Mouse (Mus musculus): Measurements from ENCODE around the gene Cox8b.

The Cox8b gene

DNA sequence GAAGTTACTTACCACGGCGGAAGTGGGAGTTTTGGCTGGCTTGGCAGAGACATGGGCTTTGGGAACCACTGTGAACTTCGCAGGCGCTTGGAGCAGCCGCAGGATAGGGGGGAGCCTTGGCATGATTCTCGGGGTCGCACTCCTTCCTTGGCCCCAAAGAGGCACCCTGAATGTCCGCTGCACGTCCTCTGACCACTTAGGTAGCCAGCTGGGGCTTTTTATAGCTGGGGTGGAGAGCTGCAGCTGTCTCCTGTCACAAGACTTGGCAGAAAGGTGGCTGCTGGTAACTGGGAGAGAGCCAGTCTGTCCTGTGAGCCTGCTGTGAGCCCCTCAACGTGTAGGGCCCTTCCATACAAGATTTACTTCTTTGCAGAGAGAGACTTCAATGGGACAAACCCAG, at the start of gene Cox8b:
TSS of gene Cox8b (minus strand) at position 227 of the 400 bp plus-strand sequence.
- DNase-seq (ENCODE audit: low read depth in 1 of 2, low spot score in 2 of 2), result no peak

DNA sequence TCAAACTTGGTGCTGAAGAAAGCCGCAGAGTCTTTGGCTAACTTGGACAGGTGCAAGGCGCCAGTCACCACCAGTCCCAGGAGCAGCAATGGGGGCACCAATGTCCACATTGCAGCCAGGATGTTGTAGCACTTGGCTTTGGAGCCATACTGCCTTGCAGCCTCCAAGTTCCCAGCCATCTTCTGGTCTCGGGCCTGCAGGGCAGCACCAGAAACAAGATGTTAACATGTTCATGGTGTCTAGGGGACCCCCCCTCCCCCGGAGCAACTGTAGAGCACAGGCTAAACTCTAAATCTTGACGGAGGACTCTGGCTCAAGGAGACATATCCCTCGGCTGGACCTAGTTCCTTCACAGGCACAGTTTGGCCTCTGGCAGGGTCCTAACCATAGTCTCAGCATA, 49.0 kb upstream of the Cox8b start:
- no peak for DNase-seq (ENCODE audit: low read depth in 1 of 2, low spot score in 2 of 2)

DNA sequence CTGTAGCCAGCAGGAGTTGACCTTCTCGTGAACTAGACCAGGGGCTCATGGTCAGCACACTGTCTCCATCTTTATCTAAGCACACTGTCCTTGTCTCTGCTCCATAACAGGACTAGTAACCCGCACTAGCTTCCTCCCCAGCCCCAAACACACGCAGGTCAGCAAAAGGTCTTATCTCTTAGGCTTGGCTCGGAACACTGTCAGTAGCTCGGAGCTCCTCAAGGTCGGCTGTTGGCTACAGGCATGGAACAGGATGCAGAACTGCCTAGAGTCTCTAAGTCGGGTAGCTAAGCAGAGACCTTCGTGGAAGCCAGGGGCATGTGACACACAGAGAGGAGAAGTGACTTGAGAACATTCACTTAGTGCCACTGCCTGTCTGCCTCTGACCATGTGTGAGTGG, 47.9 kb upstream of the Cox8b start:
- DNase-seq (ENCODE audit: low read depth in 1 of 2, low spot score in 2 of 2), result no peak

DNA sequence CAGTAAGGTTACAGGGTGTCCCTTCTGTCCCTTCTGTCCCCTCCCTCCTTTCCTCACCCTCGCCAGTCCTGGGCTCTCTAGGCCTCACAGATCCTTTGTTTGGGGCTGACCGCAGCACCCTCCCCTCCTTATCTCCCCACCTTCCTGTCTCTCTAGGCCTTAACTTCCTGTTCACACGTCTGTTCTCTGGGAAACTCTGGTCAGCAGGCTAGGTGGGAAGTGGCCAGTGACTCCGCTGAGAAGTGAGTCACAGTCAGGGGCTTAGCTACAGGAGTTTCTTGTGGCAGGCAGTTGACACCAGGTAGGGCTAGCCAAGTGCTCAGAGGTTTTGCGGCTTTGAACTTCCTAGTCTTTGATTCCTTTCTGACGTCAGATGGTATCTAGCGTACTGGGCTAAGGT, 46.7 kb upstream of the Cox8b start:
- no peak for DNase-seq (ENCODE audit: low read depth in 1 of 2, low spot score in 2 of 2)

DNA sequence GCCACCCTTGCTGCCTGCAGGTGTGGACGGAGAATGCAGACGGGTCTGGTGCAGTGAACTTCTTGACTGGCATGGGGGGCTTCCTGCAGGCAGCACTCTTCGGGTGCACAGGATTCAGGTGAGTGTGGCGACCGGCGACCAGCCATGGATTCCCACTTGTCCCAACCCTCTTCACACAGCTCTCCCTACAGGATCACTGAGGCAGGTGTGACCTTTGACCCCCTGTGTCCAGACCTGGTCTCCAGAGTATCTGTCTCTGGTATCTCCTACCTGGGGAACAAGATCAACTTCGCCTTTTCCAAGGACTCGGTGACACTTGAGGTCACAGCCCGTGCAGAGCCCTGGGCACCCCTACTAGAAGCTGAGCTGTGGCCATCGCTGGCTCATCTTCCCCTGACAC, 46.1 kb upstream of the Cox8b start:
- DNase-seq (ENCODE audit: low read depth in 1 of 2, low spot score in 2 of 2), result no peak

DNA sequence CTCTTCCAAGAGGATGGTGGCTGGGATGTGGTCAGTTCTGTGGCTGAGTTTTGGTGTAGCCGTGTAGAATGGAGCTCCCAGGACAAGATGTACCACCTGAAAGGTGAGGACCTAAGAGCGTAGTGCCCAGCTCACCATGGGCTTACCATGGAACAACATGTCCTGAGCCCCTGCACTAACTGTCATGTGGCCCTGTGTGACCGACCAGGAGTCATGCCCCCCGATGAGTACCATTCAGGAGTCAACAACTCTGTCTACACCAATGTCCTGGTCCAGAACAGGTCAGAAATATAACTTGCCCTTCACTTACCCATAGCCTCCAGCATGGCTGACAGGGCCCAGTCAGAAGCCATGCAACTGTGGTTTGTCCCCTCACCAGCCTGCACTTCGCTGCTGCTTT, 45.0 kb upstream of the Cox8b start:
- DNase-seq (ENCODE audit: low read depth in 1 of 2, low spot score in 2 of 2), result no peak

DNA sequence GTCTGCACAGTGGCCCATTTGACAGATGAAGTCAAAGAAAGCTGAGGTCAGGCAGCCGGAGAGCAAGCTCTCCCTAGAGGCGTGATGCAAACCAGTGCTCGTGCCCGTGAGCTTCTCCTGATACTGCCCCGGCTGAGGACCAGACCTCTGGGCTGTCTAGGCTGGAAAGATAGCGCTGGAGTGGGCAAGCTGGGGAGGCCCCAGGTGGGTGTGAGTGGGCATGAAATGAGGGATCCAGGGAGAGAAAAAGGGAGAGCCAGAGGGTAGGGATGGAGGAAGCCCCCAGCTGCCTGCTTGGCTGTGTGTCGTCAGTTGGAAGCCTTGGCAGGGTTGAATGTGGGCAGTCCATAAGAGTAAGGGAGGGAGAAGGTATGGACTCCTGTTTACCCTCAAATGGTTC, 44.0 kb upstream of the Cox8b start:
- DNase-seq (ENCODE audit: low read depth in 1 of 2, low spot score in 2 of 2), result no peak

DNA sequence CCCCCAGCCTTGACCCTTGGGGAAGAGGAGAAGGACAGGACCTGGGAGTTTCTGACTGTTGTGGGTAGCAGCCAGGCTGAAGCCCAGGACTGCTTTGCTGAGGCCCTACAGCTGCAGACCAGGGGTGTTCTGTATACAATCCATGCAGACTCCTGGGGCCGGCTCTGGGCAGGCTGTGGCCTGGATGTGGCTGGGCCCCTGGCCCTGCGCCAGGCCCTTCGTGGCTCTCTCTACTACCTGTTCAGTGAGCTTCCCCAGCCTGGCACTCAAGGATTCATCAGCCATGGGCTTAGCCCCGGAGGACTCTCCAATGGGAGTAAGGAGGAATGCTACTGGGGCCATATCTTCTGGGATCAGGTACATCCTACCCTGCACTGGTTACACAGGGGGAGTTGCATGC, 43.1 kb upstream of the Cox8b start:
- DNase-seq (ENCODE audit: low read depth in 1 of 2, low spot score in 2 of 2), result no peak

DNA sequence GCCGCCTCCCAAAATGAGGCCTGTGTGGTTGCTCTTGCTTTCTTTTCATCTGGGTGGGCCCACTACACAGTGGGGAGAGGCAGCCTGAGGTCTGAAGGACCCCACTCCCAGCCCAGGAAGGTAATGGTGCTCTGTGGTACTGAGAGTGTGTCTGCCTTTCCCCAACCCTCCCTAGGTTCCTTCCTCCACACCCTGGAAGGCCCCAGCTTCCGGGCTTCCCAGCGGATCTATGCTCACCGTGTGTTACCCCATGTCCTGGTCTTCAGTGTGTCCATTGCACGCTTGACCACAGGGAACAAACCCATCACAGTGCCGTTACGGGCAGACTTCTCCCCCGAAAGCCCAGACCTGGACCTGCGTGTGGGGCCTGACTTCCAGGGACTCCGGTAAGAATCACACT, 42.6 kb upstream of the Cox8b start:
- DNase-seq (ENCODE audit: low read depth in 1 of 2, low spot score in 2 of 2), result no peak

DNA sequence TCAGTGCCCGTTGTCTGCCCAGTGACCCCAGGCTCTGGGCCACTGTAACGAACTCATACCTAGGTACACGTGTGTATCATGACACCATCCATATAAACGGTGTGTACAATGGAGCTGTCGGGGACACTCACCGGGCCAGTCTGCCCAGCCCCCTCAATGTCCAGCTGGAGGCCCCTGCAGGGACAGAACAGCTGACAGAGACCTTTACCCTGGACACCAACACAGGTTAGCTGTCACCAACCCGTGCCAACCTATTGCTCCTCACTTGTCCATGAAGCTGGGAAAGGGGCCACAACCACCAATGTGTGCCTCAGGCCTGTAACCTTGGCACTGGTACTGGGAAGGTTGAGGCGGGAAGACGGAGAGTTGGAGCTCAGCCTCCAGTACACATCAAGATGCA, 42.1 kb upstream of the Cox8b start:
- no peak for DNase-seq (ENCODE audit: low read depth in 1 of 2, low spot score in 2 of 2)

DNA sequence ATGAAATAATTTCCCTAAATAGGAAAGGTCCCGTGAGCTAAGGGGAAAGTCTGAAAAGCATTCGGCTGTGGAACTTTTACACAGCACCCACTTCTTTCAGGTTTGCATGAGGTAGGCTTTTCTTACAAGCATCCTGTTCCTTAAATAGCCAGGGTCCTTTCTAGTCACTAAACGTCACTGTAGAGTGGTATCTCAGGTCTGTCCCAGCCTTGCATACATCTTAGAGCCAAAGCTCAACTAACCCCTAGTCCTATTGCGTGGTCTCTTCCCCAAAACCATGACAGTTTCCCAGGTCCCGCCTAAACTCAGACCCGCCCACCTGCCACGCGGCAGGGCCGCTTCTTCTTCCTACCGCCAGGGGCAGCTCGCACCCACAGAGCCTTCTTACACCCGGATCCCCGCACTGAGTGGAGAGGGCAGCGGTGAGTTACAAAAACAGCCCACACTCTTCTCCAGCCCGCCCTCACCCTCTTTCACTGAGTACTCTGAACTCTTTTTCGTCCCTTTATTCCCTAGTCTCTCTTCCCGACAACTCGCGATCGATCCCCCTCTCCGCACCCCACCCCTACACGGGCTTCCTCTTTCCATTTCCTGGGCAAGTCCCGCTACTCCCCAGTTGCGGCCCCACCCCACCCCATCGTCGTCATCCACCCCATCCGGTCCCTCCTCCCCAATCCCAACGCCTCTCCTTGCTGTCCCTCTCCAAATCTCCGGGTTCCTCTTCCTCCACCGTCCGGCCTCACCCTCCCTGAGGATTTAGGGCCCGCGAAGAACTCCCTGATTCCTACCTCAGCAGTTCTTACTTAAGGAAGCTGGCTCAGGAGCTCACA, 41.2 kb upstream of the Cox8b start, which contains the start of gene Pgghg:
TSS of gene Pgghg (plus strand) at position 170 of the 830 bp plus-strand sequence.
- peak; percentile 79 to 85 for DNase-seq (ENCODE audit: low read depth in 1 of 2, low spot score in 2 of 2)

DNA sequence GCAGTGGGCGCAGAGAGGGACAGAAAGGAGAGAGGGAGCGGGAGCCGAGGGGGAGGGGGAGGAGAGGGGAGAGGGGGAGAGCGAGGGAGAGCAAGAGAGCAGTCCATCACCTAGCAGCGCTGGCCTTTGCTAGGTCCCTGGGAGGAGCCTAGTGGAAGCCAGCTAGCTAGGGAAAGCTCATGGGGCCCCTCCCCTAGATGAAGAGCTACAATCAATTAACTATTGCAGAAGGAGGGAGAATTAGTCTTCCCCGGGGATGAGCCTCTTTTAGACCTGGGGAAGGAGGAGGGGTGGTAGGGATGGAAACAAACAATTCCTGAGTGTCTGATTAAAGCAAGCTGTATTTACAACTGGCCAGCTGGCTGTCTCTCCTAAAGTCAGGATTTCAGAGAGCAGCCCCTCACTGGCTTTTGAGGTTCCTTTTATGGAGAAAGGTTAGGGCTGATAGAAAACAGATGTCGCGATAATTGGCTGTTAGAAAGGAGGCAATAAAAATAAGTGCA, 39.5 kb upstream of the Cox8b start:
- DNase-seq (ENCODE audit: low read depth in 1 of 2, low spot score in 2 of 2), result no peak

DNA sequence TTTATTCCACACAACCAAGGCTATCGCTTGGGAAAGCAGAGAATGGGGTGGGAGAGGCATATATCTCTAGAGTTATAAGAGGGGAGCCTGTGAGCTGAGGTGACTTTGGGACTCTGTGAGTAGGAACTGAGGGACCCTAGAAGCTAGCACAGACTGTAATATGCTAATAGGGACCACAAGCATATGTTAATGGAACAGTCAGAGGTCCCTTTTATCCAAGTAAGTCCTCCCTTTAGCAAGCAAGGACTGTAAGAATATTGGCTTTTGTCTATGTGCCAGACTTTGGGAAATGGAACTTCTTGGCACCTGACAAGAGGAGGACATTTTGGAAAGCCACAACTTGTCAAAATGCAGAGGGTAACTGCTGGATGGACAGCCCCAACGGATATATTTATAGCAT, 38.6 kb upstream of the Cox8b start:
- no peak for DNase-seq (ENCODE audit: low read depth in 1 of 2, low spot score in 2 of 2)

DNA sequence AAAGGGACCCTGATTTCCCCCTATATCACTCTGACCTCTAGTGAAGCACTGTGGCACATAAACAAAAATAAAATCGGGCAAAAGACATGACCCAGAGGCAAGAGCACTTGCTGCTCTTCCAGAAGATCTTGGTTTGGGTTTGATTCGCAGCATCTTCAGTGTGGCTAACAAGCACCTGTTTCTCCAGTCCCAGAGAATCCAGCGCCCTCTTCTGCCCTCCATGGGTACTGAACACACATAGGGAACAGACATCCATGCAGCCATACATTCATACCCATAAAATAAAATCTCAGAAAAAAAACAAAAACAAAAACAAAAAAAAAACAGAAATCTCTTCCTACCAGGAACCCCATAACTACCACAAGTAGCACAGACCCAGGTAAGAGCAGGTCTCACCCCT, 38.2 kb upstream of the Cox8b start:
- no peak for DNase-seq (ENCODE audit: low read depth in 1 of 2, low spot score in 2 of 2)

DNA sequence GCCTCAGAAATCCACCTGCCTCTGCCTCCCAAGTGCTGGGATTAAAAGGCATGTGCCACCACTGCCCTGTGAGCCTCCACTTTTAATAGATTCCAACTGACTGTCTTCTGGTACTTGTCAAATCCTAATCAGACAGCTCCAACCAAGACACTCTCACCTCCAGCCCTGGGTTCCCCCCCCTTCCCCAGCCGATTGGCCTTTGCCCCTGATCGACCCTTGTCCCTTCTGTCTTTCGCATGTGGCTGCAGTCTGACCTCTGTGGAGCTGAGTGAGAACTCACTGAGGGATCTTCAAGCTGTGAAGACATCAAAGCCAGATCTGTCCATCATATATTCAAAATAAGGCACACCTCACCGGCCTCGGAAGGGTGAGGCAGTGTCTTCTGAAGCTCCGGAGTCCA, 26.9 kb upstream of the Cox8b start:
- DNase-seq (ENCODE audit: low read depth in 1 of 2, low spot score in 2 of 2), result no peak

DNA sequence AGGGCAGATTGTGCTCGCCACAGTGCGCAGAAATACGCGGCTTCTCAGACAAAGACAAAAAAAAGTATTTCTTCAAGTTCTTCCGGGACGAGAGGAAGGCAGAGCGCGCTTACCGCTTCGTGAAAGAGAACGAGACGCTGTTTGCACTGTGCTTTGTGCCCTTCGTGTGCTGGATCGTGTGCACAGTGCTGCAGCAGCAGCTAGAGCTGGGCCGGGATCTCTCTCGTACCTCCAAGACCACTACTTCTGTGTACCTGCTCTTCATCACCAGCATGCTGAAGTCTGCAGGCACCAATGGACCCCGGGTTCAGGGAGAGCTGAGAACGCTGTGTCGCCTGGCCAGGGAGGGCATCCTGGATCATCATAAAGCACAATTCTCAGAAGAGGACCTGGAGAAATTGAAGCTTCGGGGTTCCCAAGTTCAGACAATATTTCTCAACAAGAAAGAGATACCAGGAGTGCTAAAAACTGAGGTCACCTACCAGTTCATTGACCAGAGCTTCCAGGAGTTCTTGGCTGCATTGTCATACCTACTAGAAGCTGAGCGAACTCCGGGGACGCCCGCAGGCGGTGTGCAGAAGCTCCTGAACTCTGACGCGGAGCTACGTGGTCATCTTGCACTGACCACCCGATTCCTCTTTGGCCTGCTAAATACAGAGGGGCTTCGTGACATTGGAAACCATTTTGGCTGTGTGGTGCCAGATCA, 23.0 kb upstream of the Cox8b start:
- no peak for DNase-seq (ENCODE audit: low read depth in 1 of 2, low spot score in 2 of 2)

DNA sequence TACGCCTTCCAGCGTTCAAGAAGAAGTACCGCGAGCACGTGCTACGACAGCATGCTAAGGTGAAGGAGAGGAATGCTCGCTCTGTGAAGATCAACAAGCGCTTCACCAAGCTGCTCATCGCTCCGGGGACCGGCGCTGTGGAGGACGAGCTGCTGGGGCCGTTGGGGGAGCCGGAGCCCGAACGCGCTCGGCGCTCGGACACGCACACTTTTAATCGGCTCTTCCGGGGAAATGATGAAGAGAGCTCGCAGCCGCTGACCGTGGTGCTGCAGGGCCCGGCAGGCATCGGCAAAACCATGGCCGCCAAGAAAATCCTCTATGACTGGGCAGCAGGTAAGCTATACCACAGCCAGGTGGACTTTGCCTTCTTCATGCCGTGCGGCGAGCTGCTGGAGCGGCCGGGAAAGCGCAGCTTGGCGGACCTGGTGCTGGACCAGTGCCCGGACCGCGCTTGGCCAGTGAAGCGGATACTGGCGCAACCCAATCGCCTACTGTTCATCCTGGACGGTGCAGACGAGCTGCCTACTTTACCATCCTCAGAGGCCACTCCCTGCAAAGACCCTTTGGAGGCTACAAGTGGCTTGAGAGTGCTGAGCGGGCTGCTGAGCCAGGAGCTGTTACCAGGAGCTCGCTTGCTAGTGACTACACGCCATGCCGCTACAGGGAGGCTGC, 22.3 kb upstream of the Cox8b start:
- DNase-seq (ENCODE audit: low read depth in 1 of 2, low spot score in 2 of 2), result no peak

DNA sequence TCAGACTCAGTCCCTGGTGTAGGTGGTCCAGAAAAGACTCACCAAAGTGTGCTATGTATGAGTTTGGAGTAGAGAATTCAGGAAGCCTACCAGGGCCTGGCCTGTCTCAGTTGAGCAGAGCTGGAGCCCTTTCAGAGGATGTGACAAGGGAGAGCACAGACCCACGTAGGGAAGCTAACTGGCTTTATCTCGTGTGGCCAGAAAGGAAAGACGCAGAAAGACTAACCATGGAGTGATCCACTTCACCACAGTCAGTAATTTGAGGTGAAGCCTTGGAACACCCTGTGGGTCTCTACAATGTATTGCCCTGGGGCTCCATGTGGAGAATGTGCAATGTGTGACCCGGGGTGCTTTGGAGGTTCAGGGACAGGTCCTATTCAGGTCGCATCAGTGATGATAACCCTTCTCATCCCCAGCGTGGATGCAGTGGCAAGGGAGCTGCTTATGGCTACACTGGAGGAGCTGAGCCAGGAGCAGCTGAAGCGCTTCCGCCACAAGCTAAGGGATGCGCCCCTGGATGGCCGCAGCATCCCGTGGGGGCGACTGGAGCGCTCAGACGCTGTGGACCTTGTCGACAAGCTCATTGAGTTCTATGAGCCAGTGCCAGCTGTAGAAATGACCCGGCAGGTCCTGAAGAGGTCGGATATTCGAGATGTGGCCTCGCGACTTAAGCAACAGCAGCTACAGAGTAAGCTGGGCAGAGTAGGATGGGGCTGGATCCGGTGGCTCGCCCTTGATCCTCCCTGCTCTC, 21.2 kb upstream of the Cox8b start:
- DNase-seq (ENCODE audit: low read depth in 1 of 2, low spot score in 2 of 2), result no peak

DNA sequence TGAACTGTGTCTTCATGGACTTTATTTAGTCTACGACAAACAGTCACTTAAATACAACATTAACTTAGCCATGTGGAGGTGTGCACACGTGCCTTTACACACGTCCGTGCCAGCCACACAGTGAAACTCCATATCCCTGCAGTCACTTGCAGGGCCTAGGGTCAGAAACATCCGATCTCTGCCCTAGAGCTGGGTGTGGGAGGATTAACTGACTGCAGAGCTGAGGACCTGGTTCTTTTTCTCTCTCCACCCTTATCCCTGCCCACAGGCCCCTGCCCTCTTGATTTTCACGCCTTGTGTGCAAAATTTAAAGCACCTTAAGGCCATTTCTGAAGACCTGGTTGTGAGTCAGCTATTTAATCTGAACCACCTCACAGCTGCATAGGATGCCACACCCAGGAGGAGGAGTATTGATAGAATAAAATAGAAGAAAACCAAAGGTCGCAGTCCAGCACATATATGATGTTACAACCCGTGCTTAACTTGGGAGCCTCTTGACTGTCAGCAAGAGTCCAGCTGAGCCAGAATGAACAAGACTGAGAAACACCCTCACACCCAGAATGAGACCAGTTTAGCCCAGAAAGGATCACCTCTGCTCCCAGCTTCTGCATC, 20.3 kb upstream of the Cox8b start, which contains the start of gene Nlrp6:
TSS of gene Nlrp6 (plus strand) at position 485 of the 612 bp plus-strand sequence.
- no peak for DNase-seq (ENCODE audit: low read depth in 1 of 2, low spot score in 2 of 2)

DNA sequence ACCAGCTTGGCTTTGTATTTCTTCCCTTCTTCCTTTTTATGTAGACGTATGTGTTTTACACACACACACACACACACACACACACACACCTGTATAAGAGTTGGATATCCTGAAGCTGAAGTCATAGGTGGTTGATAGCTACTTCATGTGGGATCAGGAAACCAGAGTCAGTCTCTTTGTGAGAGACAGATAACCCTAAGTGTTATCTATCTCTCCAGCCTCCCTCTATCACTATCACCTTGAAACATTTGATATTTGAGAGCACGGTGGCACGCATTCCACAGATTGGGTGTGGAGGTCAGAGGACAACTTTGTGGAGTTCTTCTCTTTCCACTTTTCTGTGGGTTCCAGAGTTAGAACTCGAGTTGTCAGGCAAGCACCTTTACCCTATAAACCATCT, 19.7 kb upstream of the Cox8b start:
- no peak for DNase-seq (ENCODE audit: low read depth in 1 of 2, low spot score in 2 of 2)

All from monocyte, adult 2 months (primary cell).